Mouse (Mus musculus) bone marrow, adult 2 months (tissue): ENCODE measurements around the gene Olfr872. TPM values are rescaled to one million over a fixed set of nuclear protein-coding genes. Genes with fewer than 3 reads are reported as not detected.

ENCODE experiments used
- H3K27ac ChIP-seq: fragments of 200-500 bp; 2 replicates; pipeline ENCODE4 v1.5.1; 2012; ENCODE audit warnings: low read depth, mild to moderate bottlenecking, control low read depth, inconsistent platforms, low read length; ENCODE audit not compliant: control insufficient read depth, poor library complexity, insufficient read depth
- H3K4me1 ChIP-seq: fragments of 200-500 bp; 2 replicates; pipeline ENCODE4 v1.6.1; 2011; ENCODE audit warnings: low read length; ENCODE audit not compliant: control insufficient read depth, insufficient read depth
- H3K4me3 ChIP-seq: fragments of 200-500 bp; replicated peaks from 2 replicates; pipeline ENCODE3; 2011; ENCODE audit warnings: mild to moderate bottlenecking, low read depth, low read length, control low read depth; ENCODE audit not compliant: control insufficient read depth
- CTCF ChIP-seq: fragments of 200-500 bp; IDR thresholded peaks from 2 replicates; pipeline ENCODE4 v1.5.1; 2011; ENCODE audit warnings: low read length, control low read depth; ENCODE audit not compliant: control insufficient read depth, insufficient read depth
- POLR2A ChIP-seq: fragments of 200-500 bp; IDR thresholded peaks from 2 replicates; pipeline ENCODE4 v1.6.1; 2011; ENCODE audit warnings: low read depth, mild to moderate bottlenecking, control low read depth, low read length, borderline replicate concordance; ENCODE audit not compliant: control insufficient read depth
- WGBS: fragments of 180-500 bp; shearing (Covaris S2); methylation state at CpG from one replicate; pipeline ENCODE4 v1.1.7; 2018; 5-methylcytosine and 5-hydroxymethylcytosine counted together
- polyA plus RNA-seq: library from polyadenylated mRNA; stranded (reverse); fragments of >200 nt; gene quantifications from 2 replicates; pipeline ENCODE4 v1.2.4, GENCODE M21; 2011; ENCODE audit warnings: low replicate concordance; ENCODE audit not compliant: missing spikeins, insufficient read depth, insufficient read length

Olfr872 gene
- polyA plus RNA-seq, 1 experiment = not detected

DNA sequence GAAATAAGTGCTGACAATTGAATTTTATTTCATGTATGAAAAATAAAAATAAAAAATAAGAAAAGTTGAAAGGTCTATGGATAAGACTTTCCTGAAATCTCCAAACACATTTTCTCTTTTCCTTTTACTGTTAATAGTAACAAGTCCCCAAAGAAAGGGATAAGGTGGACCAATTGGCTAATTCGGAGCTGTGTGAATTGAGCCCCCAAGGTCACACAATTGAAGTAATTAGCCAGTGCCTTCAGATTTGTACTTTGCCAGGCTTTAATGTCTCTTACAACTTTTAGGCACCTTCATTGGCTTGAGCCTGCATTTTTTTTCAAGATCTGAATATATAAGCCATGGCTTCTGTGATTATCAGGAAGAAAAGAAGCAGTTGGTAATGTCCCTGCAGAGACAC lies 61.3 kb downstream of the Olfr872 start, which contains the start of gene Olfr873:
Gene Olfr873, plus strand, starts transcription at position 301 of the 400 bp plus-strand sequence.
- Histone ChIP-seq H3K4me3 (no peak within 1 kb of the TSS), H3K27ac (no peak within 1 kb of the TSS), H3K4me1 (no peaks in the 10 kb centered on the region)
- WGBS = 68% methylated on average over 1 of the region's 1 CpGs
- no peak for TF ChIP-seq CTCF
- no peak for TF ChIP-seq POLR2A

Other genes starting within 250 kb of the Olfr872 start
- not detected in 2 replicates for gene Olfr866, start 209.1 kb upstream of the Olfr872 start, polyA plus RNA-seq
- gene Olfr867, start 179.6 kb upstream of the Olfr872 start, polyA plus RNA-seq = not detected in 2 replicates
- not detected in 2 replicates for gene Olfr868, start 138.5 kb upstream of the Olfr872 start, polyA plus RNA-seq
- gene Olfr869, start 108.1 kb upstream of the Olfr872 start, polyA plus RNA-seq = not detected in 2 replicates
- gene Olfr870, start 63.1 kb upstream of the Olfr872 start, polyA plus RNA-seq = 0.23 TPM in 1 of 2 replicates, not detected in the other
- not detected in 2 replicates for gene Olfr871, start 24.9 kb upstream of the Olfr872 start, polyA plus RNA-seq
- gene Olfr39, start 45.2 kb downstream of the Olfr872 start, polyA plus RNA-seq = not detected in 2 replicates
- 0.93 and 1.5 TPM in 2 replicates for gene Olfr873, start 61.4 kb downstream of the Olfr872 start, polyA plus RNA-seq
- 0.56 TPM in 1 of 2 replicates, not detected in the other for gene Olfr18, start 99.0 kb downstream of the Olfr872 start, polyA plus RNA-seq
- 4.6 and 16.3 TPM in 2 replicates for gene Zfp560, start 148.1 kb downstream of the Olfr872 start, polyA plus RNA-seq
- gene Zfp26, start 223.0 kb downstream of the Olfr872 start, polyA plus RNA-seq = 2.4 and 6.6 TPM in 2 replicates